Mouse (Mus musculus): ENCODE measurements around the gene Fryl. TPM values are rescaled to one million over a fixed set of nuclear protein-coding genes. Genes with fewer than 3 reads are reported as not detected.

Gene Fryl
- total and polyA plus RNA-seq, 3 experiments: 112 to 439 (median 147) TPM

- ATAC-seq (ENCODE audit: extremely low read depth, insufficient number of reproducible peaks, low FRiP score, poor library complexity, severe bottlenecking) (no peak), DNase-seq (ENCODE audit: low spot score) (no peak)
- Histone ChIP-seq H3K36me3 (replicated peaks) (peaks cover 45% of the 10 kb centered on the region), H3K4me3 (ENCODE audit: low read depth, low read length) (peak overlapping the region; percentile 39; the same call in 1 of the 2 replicates), H3K4me1 (ENCODE audit: insufficient read depth, low read depth, low read length) (peaks cover 80% of the 10 kb centered on the region), H3K27me3 (ENCODE audit: insufficient read depth, low read length) (no peaks in the 10 kb centered on the region), H3K9me3 (replicated peaks) (no peaks in the 10 kb centered on the region)
- TF ChIP-seq TAL1 (conservative IDR thresholded peaks at IDR 0.05; ENCODE audit: low read depth, low read length): no peak
- TF ChIP-seq GATA2 (IDR thresholded peaks at IDR 0.05; ENCODE audit: borderline replicate concordance, low read depth, low read length): no peak
- TF ChIP-seq POLR2AphosphoS5 (IDR thresholded peaks at IDR 0.05; ENCODE audit: insufficient replicate concordance, low read depth, low read length): no peak
- TF ChIP-seq GATA1 (IDR thresholded peaks at IDR 0.05; ENCODE audit: borderline replicate concordance, low read length): no peak
- TF ChIP-seq CTCF (IDR thresholded peaks at IDR 0.05; ENCODE audit: low read depth, low read length): no peak
Observed at GRCm38 (mm10) chr5:73192870-73193576, 63.4 kb downstream of the Fryl start.

- ATAC-seq (ENCODE audit: extremely low read depth, insufficient number of reproducible peaks, low FRiP score, poor library complexity, severe bottlenecking) (peak; percentile 76), DNase-seq (ENCODE audit: low spot score) (peak; percentile 59)
- Histone ChIP-seq H3K36me3 (replicated peaks) (peaks cover 49% of the 10 kb centered on the region), H3K27me3 (ENCODE audit: insufficient read depth, low read length) (no peaks in the 10 kb centered on the region), H3K4me3 (ENCODE audit: low read depth, low read length) (no peak overlapping the region; the same call in 1 of the 2 replicates), H3K9me3 (replicated peaks) (no peaks in the 10 kb centered on the region), H3K4me1 (ENCODE audit: insufficient read depth, low read depth, low read length) (peaks cover 83% of the 10 kb centered on the region)
- TF ChIP-seq GATA1 (IDR thresholded peaks at IDR 0.05; ENCODE audit: borderline replicate concordance, low read length): no peak
- peak; percentile 96 for TF ChIP-seq TAL1 (conservative IDR thresholded peaks at IDR 0.05; ENCODE audit: low read depth, low read length)
- TF ChIP-seq POLR2AphosphoS5 (IDR thresholded peaks at IDR 0.05; ENCODE audit: insufficient replicate concordance, low read depth, low read length): no peak
- no peak for TF ChIP-seq CTCF (IDR thresholded peaks at IDR 0.05; ENCODE audit: low read depth, low read length)
Observed at GRCm38 (mm10) chr5:73191765-73192164, 64.7 kb downstream of the Fryl start.

DNA sequence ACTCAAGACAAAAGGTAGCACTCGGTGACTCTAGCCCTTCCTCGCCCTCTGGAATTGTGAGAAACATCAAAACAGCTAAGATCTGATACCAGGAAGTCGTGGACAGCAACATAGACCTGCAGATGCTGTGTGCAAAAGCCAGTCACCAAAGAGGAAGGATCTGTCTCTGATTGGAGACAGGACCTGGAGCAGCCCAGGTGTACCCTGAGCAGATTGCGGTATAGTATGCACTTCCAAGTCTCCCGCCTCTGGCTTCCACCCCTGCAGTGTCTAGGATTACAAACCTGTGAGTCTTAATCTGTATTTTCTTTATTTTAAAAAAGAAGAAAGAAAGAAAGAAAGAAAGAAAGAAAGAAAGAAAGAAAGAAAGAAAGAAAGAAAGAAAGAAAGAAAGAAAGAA, 66.3 kb downstream of the Fryl start:
- peaks cover 80% of the 10 kb centered on the region for H3K4me1 ChIP-seq (ENCODE audit: insufficient read depth, low read depth, low read length)
- ATAC-seq (ENCODE audit: extremely low read depth, insufficient number of reproducible peaks, low FRiP score, poor library complexity, severe bottlenecking) (no peak), DNase-seq (ENCODE audit: low spot score) (no peak)
- peak overlapping the region; percentile 31; the same call in 1 of the 2 replicates for H3K4me3 ChIP-seq (ENCODE audit: low read depth, low read length)
- TF ChIP-seq GATA1 (IDR thresholded peaks at IDR 0.05; ENCODE audit: borderline replicate concordance, low read length) (no peak), CTCF (IDR thresholded peaks at IDR 0.05; ENCODE audit: low read depth, low read length) (no peak), TAL1 (conservative IDR thresholded peaks at IDR 0.05; ENCODE audit: low read depth, low read length) (no peak), POLR2AphosphoS5 (IDR thresholded peaks at IDR 0.05; ENCODE audit: insufficient replicate concordance, low read depth, low read length) (no peak), GATA2 (IDR thresholded peaks at IDR 0.05; ENCODE audit: borderline replicate concordance, low read depth, low read length) (no peak)
- peaks cover 57% of the 10 kb centered on the region for H3K36me3 ChIP-seq (replicated peaks)
- H3K27me3 ChIP-seq (ENCODE audit: insufficient read depth, low read length): no peaks in the 10 kb centered on the region
- H3K9me3 ChIP-seq (replicated peaks): no peaks in the 10 kb centered on the region

DNA sequence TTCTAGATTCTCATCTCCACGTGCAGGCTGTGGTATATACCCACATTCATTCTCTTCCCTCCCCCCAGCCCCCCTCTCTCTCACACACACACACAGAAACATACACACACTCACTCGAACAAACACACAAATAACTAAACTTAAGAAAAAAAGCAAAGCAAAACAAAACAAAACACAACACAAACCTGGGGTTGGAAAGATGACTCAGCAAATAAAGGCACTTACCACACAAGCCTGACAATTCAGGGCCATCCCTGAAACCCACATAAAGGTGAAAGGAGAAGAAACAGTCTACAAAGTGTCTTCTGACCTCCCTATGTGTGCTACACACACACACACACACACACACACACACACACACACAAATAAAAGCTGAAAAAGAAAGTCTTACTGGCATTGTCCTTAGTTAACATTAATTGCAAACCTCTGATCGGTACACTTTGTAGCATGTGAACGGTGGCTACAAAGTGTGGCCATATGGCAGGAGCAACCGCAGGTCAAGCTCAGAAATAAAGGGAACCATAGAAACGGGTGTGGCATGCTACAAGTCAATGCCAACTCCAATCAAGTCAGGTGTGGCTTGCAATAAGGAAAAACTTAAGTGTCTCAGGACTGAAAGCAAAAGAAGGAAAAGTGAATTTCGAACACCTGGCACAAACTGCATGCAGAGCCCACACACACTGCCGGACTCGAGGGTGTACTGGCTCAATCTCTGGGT, 66.8 kb downstream of the Fryl start:
- Histone ChIP-seq H3K4me1 (ENCODE audit: insufficient read depth, low read depth, low read length) (peaks cover 76% of the 10 kb centered on the region), H3K27me3 (ENCODE audit: insufficient read depth, low read length) (no peaks in the 10 kb centered on the region), H3K4me3 (ENCODE audit: low read depth, low read length) (peak overlapping the region; percentile 31; the same call in 1 of the 2 replicates), H3K9me3 (replicated peaks) (no peaks in the 10 kb centered on the region), H3K36me3 (replicated peaks) (peaks cover 59% of the 10 kb centered on the region)
- TF ChIP-seq GATA2 (IDR thresholded peaks at IDR 0.05; ENCODE audit: borderline replicate concordance, low read depth, low read length) (no peak), TAL1 (conservative IDR thresholded peaks at IDR 0.05; ENCODE audit: low read depth, low read length) (no peak), CTCF (IDR thresholded peaks at IDR 0.05; ENCODE audit: low read depth, low read length) (no peak), GATA1 (IDR thresholded peaks at IDR 0.05; ENCODE audit: borderline replicate concordance, low read length) (no peak), POLR2AphosphoS5 (IDR thresholded peaks at IDR 0.05; ENCODE audit: insufficient replicate concordance, low read depth, low read length) (no peak)
- DNase-seq (ENCODE audit: low spot score) (no peak), ATAC-seq (ENCODE audit: extremely low read depth, insufficient number of reproducible peaks, low FRiP score, poor library complexity, severe bottlenecking) (no peak)

DNA sequence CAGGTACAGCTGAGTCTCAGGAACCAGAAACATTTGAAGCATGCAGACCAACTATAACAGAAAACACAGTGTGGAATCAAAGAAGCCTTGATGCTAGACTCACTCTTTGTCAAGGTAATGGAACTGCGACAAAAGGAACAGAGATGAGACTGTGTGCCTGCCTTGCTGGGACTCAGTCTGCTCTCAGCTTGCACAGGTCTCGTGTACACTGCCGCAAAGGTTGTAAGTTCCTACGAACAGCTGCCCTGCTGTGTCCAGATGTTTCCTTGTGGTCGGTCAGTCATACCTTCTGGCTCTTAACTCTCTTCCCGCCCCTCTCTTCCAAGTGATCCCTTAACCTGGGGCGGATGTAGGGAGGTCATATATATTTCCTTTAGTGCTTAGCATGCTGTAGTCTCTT, 67.8 kb downstream of the Fryl start:
- ATAC-seq (ENCODE audit: extremely low read depth, insufficient number of reproducible peaks, low FRiP score, poor library complexity, severe bottlenecking) (no peak), DNase-seq (ENCODE audit: low spot score) (no peak)
- no peak for TF ChIP-seq CTCF (IDR thresholded peaks at IDR 0.05; ENCODE audit: low read depth, low read length)
- TF ChIP-seq GATA2 (IDR thresholded peaks at IDR 0.05; ENCODE audit: borderline replicate concordance, low read depth, low read length): no peak
- TF ChIP-seq GATA1 (IDR thresholded peaks at IDR 0.05; ENCODE audit: borderline replicate concordance, low read length): no peak
- no peak for TF ChIP-seq POLR2AphosphoS5 (IDR thresholded peaks at IDR 0.05; ENCODE audit: insufficient replicate concordance, low read depth, low read length)
- no peak for TF ChIP-seq TAL1 (conservative IDR thresholded peaks at IDR 0.05; ENCODE audit: low read depth, low read length)
- Histone ChIP-seq H3K4me3 (ENCODE audit: low read depth, low read length) (peak overlapping the region; percentile 49; the same call in 1 of the 2 replicates), H3K36me3 (replicated peaks) (peaks cover 65% of the 10 kb centered on the region), H3K27me3 (ENCODE audit: insufficient read depth, low read length) (no peaks in the 10 kb centered on the region), H3K9me3 (replicated peaks) (no peaks in the 10 kb centered on the region), H3K4me1 (ENCODE audit: insufficient read depth, low read depth, low read length) (peaks cover 66% of the 10 kb centered on the region)

GRCm38 (mm10) chr5:73188164-73188563, 68.3 kb downstream of the Fryl start:
- DNase-seq (ENCODE audit: low spot score) (no peak), ATAC-seq (ENCODE audit: extremely low read depth, insufficient number of reproducible peaks, low FRiP score, poor library complexity, severe bottlenecking) (no peak)
- no peak for TF ChIP-seq GATA1 (IDR thresholded peaks at IDR 0.05; ENCODE audit: borderline replicate concordance, low read length)
- no peak for TF ChIP-seq GATA2 (IDR thresholded peaks at IDR 0.05; ENCODE audit: borderline replicate concordance, low read depth, low read length)
- TF ChIP-seq CTCF (IDR thresholded peaks at IDR 0.05; ENCODE audit: low read depth, low read length): no peak
- no peak for TF ChIP-seq POLR2AphosphoS5 (IDR thresholded peaks at IDR 0.05; ENCODE audit: insufficient replicate concordance, low read depth, low read length)
- no peak for TF ChIP-seq TAL1 (conservative IDR thresholded peaks at IDR 0.05; ENCODE audit: low read depth, low read length)
- peaks cover 66% of the 10 kb centered on the region for H3K36me3 ChIP-seq (replicated peaks)
- no peaks in the 10 kb centered on the region for H3K9me3 ChIP-seq (replicated peaks)
- no peaks in the 10 kb centered on the region for H3K27me3 ChIP-seq (ENCODE audit: insufficient read depth, low read length)
- peaks cover 64% of the 10 kb centered on the region for H3K4me1 ChIP-seq (ENCODE audit: insufficient read depth, low read depth, low read length)
- H3K4me3 ChIP-seq (ENCODE audit: low read depth, low read length): no peak overlapping the region

Measured in G1E (cell line).